Mouse (Mus musculus): ENCODE results near the gene Nipsnap2. TPM values are rescaled to one million over a fixed set of nuclear protein-coding genes. Genes with fewer than 3 reads are reported as not detected.
"Not testable (repeated sequence)": the region's sequence is repeated elsewhere in the genome, so short reads cannot be mapped to it uniquely, and the experiment has no call there.

Gene Nipsnap2
- polyA plus RNA-seq, 1 experiment from 2014 or later: 244 TPM

DNA sequence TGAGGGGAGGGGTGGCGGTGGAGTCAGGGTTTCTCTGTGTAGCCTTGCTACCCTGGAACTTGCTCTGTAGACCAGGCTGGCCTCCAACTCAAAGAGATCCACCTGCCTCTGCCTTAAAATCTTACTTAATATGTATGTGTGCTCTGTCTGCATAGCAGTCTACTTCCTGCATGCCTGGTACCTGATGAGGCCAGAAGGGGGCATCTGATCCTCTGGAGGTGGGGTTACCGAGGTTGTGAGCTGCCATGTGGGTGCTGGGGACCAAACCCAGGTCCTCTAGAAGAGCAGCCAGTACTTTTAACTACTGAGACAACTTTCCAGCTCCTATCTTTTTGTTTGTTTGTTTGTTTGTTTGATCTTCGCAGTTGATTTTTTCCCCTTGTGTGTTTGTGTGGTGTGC lies 55.3 kb downstream of the Nipsnap2 start:
- CTCF ChIA-PET: interaction anchor here (1.0 to 2.0 kb wide), 6 partner anchors 9 to 84 kb away, joined by 3 to 6 read pairs (median 5); partner anchors contain the start of gene Nipsnap2
- ATAC-seq: no peak
- peak; percentile 18 for TF ChIP-seq CTCF (IDR thresholded peaks at IDR 0.05)
- DNase-seq (ENCODE audit: low read depth, low spot score): no peak
- in situ Hi-C loops (cut with MboI; ENCODE audit: low pct_unique_long_range_greater_than_20kb): no loop called here
- H3K27me3 ChIP-seq: no peaks in the 10 kb centered on the region
- POLR2A ChIA-PET: interaction anchor here (0.6 to 1.5 kb wide), 2 partner anchors 55 to 90 kb away, joined by 4 to 6 read pairs; partner anchors contain the start of gene Nipsnap2

DNA sequence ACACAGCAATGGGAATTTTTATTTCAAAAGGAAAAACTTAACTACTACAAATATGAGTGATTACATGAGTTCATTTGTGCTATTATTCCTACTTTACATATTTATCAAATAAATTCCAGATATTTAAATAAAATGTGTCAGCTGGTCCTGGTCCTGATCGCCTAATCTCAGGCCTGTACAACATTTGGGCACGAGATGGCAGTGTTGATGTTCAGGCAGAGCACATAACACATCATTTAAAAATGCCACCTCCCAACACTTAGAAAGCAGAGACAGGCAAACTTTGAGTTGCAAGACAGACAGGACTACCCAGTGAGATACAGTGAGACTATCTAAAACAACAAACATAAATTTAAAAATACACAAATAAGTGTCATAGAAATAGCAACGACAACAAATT lies 57.3 kb downstream of the Nipsnap2 start:
- no peak for DNase-seq (ENCODE audit: low read depth, low spot score)
- CTCF ChIA-PET: interaction anchor here (0.8 to 1.8 kb wide), 5 partner anchors 58 to 98 kb away, joined by 3 to 7 read pairs (median 4); partner anchors contain the start of genes Nipsnap2 and Sumf2
- no peaks in the 10 kb centered on the region for H3K27me3 ChIP-seq

DNA sequence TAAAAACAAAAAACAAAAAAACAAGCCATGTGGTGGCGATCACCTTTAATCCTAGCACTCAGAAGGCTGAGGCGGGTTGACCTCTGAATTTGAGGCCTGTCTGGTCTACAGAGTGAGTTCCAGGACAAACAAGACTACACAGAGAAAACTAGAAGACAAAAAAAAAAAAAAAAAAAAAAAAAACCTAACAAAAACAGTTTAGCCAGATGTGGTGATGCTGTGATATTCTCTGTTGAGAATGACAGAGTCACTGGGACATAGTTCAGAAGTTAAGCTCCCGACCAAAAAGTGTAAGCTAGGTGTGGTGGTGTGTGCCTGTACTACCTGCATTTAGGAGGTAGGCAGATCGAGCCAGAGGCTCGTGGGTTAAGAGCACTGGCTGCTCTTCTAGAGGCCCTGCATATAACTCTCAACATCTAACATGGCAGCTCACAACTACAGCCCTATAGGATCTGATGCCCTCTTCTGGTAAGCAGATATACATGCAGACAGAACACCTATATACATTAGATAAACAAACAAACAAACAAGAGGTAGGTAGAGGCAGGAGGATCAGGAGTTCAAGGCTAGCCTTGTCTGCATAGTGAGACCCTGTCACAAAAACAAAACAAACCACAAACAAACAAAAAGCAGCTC lies 60.5 kb downstream of the Nipsnap2 start:
- TF ChIP-seq CTCF (IDR thresholded peaks at IDR 0.05): no peak

More for the DNA sequence above, 57.3 kb downstream of the Nipsnap2 start:
- POLR2A ChIA-PET: interaction anchor here (0.8 kb wide), 1 partner anchor 65 kb away, joined by 3 read pairs; the partner anchor contains the start of gene Sumf2
- in situ Hi-C loops (cut with MboI; ENCODE audit: low pct_unique_long_range_greater_than_20kb): no loop called here
- TF ChIP-seq CTCF (IDR thresholded peaks at IDR 0.05): peak; percentile 87
- no peak for ATAC-seq

DNA sequence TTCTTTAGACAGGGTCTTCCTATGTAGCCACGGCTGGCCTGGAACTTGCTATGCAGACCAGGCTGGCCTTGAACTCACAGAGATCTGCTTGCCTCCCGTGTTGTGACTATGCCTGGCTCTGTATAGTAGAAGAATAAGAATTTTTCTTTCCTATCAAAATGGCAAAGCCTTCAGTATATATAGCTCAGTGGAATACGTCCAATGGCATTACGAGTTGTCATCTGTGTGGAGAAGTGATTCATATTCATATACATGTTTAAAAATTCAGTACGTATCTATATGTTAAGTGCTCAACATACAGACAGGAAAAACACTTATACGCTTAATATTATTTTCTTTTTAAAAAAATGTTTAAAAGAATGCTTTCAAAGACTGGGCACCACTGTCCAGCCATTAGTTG lies 61.3 kb downstream of the Nipsnap2 start:
- DNase-seq (ENCODE audit: low read depth, low spot score) (no peak), ATAC-seq (no peak)
- TF ChIP-seq CTCF (IDR thresholded peaks at IDR 0.05): no peak
- CTCF ChIA-PET: interaction anchor here (0.9 to 2.4 kb wide), 7 partner anchors 15 to 90 kb away, joined by 3 to 5 read pairs (median 3); partner anchors contain the start of gene Sumf2
- in situ Hi-C loops (cut with MboI; ENCODE audit: low pct_unique_long_range_greater_than_20kb): no loop called here
- POLR2A ChIA-PET: interaction anchor here (0.7 to 2.4 kb wide), 6 partner anchors 8 to 541 kb away, joined by 3 to 12 read pairs (median 6); partner anchors contain the start of genes Nipsnap2 and Sumf2
- no peaks in the 10 kb centered on the region for H3K27me3 ChIP-seq

More for the DNA sequence above, 60.5 kb downstream of the Nipsnap2 start:
- in situ Hi-C loops (cut with MboI; ENCODE audit: low pct_unique_long_range_greater_than_20kb): no loop called here
- CTCF ChIA-PET: interaction anchor here (0.6 to 2.4 kb wide), 5 partner anchors 56 to 120 kb away, joined by 3 to 5 read pairs (median 5); partner anchors contain the start of gene Sumf2
- no peak for ATAC-seq
- DNase-seq (ENCODE audit: low read depth, low spot score): no peak
- POLR2A ChIA-PET: interaction anchor here (1.5 to 2.4 kb wide), 2 partner anchors 14 to 62 kb away, joined by 6 to 12 read pairs; partner anchors contain the start of gene Sumf2
- H3K27me3 ChIP-seq: no peaks in the 10 kb centered on the region

DNA sequence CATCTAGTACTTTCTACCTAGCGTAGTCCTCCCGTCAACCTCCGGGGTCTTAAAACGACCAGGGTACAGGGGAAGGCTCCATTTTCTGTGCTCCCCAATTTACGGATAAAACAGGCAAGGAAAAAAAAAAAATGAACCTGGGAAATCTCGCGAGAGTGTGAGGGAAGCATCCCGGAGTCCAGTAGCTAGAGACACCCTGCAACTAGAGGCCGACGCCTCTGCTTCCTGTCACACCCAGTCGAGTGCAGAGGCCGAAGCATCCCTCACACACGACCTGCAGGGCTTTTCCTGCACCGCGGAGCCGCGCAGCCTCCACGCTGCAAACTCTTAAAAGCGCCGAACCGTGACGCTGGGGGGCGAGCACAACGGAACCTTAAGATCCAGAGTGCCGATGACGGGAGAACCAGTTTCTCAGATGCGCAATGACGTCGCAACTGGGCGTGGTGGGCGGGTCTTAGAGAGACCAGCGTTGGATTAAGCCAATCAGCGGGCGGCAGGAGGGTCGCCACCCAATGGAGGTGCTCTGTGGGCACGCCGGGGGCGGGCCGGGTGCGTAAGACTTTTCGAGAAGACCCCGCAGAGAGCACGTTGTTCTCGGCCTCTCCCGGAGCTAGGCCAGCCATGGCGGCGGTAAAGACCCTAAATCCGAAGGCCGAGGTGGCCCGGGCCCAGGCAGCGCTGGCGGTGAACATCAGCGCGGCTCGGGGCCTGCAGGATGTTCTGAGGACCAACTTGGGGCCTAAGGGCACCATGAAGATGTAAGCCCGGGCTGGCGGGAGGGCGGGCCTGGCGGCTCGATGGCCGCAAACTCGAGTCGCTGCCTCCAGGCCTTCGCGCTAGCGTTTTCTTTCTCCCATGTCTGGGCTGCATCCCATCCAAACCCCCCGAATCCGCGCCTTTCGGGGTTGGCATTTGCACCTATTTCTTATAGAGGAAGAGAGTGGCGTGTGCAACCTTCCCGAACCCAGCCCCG lies 62.2 kb downstream of the Nipsnap2 start, which contains the start of gene Psph:
TSS of gene Psph (minus strand) at position 632 of the 973 bp plus-strand sequence.
- TF ChIP-seq CTCF (IDR thresholded peaks at IDR 0.05): no peak
- no peaks in the 10 kb centered on the region for H3K27me3 ChIP-seq
- POLR2A ChIA-PET: interaction anchor here (0.7 to 2.4 kb wide), 8 partner anchors 9 to 541 kb away, joined by 3 to 12 read pairs (median 4); partner anchors contain the start of genes Nipsnap2 and Sumf2
- DNase-seq (ENCODE audit: low read depth, low spot score): peak; percentile 97
- peak; percentile 97 for ATAC-seq
- in situ Hi-C loops (cut with MboI; ENCODE audit: low pct_unique_long_range_greater_than_20kb): no loop called here
- CTCF ChIA-PET: interaction anchor here (1.1 to 2.4 kb wide), 4 partner anchors 16 to 89 kb away, joined by 3 to 5 read pairs (median 3); partner anchors contain the start of gene Sumf2

DNA sequence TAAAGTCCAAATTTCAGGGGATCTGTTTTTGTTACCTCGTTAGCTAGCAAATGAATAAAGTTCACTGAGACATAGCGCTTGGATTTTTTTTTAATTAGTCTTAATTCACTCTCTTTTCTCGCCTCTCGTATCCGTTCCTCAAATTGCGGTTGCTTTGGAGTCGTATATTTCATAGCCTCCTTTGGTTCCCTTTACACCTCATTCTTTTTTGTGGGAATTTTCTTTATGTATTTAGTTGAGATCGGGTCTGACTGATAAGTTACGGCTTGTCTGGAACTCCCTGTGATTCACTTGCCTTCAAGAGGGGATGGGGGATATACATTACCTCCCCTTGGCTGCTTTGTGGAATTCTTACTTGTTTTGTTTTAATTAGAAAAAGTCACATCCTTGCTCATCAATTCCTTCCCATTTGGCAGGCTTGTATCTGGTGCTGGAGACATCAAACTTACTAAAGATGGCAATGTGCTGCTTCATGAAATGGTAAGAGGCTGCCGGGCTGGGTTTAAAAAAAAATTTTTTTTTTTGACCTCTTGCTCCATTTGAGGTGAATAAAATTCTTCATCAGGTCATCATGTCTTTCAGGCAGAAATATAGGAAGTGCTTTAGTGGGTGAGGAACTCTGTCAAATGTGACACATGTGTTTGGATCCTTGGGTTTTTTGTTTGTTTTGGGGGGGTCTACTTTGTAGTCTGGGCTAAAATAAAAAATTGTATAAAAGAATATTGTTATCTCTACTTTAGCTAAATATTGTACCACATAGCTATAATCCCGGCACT lies 63.1 kb downstream of the Nipsnap2 start:
- no peaks in the 10 kb centered on the region for H3K27me3 ChIP-seq
- DNase-seq (ENCODE audit: low read depth, low spot score) (no peak), ATAC-seq (no peak)
- CTCF ChIA-PET: no interaction called here
- in situ Hi-C loops (cut with MboI; ENCODE audit: low pct_unique_long_range_greater_than_20kb): no loop called here
- POLR2A ChIA-PET: interaction anchor here (1.1 to 2.4 kb wide), 3 partner anchors 10 to 64 kb away, joined by 4 to 12 read pairs (median 7); partner anchors contain the start of genes Nipsnap2 and Sumf2
- TF ChIP-seq CTCF (IDR thresholded peaks at IDR 0.05): no peak

DNA sequence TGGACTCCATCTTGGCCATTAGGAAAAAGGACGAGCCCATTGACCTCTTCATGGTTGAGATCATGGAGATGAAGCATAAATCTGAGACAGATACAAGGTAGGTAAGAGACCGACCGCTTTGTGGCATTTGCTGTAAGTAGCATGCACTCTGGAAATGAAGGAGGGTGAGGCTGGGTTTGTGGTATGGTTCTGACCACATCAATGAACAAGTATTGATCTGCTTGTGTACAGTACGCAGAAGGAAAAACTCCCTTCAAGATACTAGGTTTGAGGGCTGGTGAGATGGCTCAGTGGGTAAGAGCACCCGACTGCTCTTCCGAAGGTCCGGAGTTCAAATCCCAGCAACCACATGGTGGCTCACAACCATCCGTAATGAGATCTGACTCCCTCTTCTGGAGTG lies 65.7 kb downstream of the Nipsnap2 start:
- ChIA-PET CTCF (interaction anchor here (1.3 to 3.8 kb wide), 3 partner anchors 55 to 90 kb away, joined by 3 to 31 read pairs (median 10); partner anchors contain the start of gene Sumf2), POLR2A (interaction anchor here (1.0 to 3.5 kb wide), 2 partner anchors 56 to 82 kb away, joined by 4 to 23 read pairs; partner anchors contain the start of gene Sumf2)
- DNase-seq (ENCODE audit: low read depth, low spot score); ATAC-seq; in situ Hi-C loops (cut with MboI; ENCODE audit: low pct_unique_long_range_greater_than_20kb); H3K27me3 ChIP-seq: not testable (repeated sequence)

Other genes with a start within 250 kb of the Nipsnap2 start
- gene Sfswap, start 223.8 kb upstream of the Nipsnap2 start, polyA plus RNA-seq (2021): 71.8 TPM
- 0.81 TPM for gene Mmp17, start 140.9 kb upstream of the Nipsnap2 start, polyA plus RNA-seq (2021)
- 5.5 TPM for gene Zfp11, start 55.0 kb upstream of the Nipsnap2 start, polyA plus RNA-seq (2021)
- gene Sept14, start 16.6 kb upstream of the Nipsnap2 start, polyA plus RNA-seq (2021): 0.09 TPM
- 76.7 TPM for gene Mrps17, start 9.6 kb upstream of the Nipsnap2 start, polyA plus RNA-seq (2021)
- gene Psph, start 62.4 kb downstream of the Nipsnap2 start, polyA plus RNA-seq (2021): 153 TPM
- 112 TPM for gene Sumf2, start 121.9 kb downstream of the Nipsnap2 start, polyA plus RNA-seq (2021)
- gene Chchd2, start 162.4 kb downstream of the Nipsnap2 start, polyA plus RNA-seq (2021): 686 TPM
- gene Zbed5, start 170.7 kb downstream of the Nipsnap2 start, polyA plus RNA-seq (2021): 4.0 TPM
- gene Phkg1, start 173.5 kb downstream of the Nipsnap2 start, polyA plus RNA-seq (2021): 4.4 TPM
- gene Nupr1l, start 183.5 kb downstream of the Nipsnap2 start, polyA plus RNA-seq (2021): 5.8 TPM
- 32.3 TPM for gene Vkorc1l1, start 216.9 kb downstream of the Nipsnap2 start, polyA plus RNA-seq (2021)

All from Patski (cell line).